Mouse (Mus musculus): ENCODE data around the gene Pcmtd2.

DNA sequence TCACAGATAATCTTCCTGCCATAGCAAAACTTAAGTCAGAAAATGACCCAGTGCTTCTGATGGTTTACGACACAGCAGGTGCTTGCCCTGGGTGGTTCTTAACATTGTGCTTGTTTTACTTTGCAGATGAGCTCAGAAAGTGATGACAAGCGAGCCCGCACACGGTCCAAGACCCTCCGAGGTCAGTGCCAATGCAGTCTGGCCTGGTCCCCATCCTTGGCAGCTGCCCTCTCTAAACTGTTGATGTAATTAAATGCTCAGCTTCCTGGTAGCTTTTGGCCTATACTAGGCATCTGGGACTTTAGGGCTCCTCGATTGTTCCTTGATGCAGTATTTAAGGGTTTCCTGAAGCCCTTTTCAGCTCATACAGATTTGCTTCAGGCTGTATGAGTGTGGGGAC is 48.3 kb upstream of the Pcmtd2 start:
- TF ChIP-seq CTCF (IDR thresholded peaks at IDR 0.05; ENCODE audit: low read depth, low read length), result no peak
- no peak for TF ChIP-seq POLR2A (IDR thresholded peaks at IDR 0.05; ENCODE audit: borderline replicate concordance, low read depth, low read length)
